Mouse (Mus musculus): ENCODE data around the gene Mydgf. TPM values are rescaled to one million over a fixed set of nuclear protein-coding genes. Genes with fewer than 3 reads are reported as not detected.

Gene Mydgf
- polyA plus RNA-seq, 1 experiment = 60.6 TPM

- WGBS = 65% methylated on average over 12 of the region's 12 CpGs
- Histone ChIP-seq H3K27me3 (replicated peaks; ENCODE audit: control insufficient read depth, insufficient read depth, low read length) (no peaks in the 10 kb centered on the region), H3K36me3 (ENCODE audit: control insufficient read depth, insufficient read depth, low read length) (no peaks in the 10 kb centered on the region), H3K4me3 (ENCODE audit: insufficient read depth, low read depth, low read length) (no peak overlapping the region), H3K27ac (ENCODE audit: insufficient read depth, low read depth, low read length) (no peak overlapping the region), H3K4me1 (ENCODE audit: control insufficient read depth, insufficient read depth, low read length) (no peaks in the 10 kb centered on the region)
- no peak for DNase-seq
- no peak for TF ChIP-seq CTCF (conservative IDR thresholded peaks at IDR 0.05; ENCODE audit: insufficient read depth, insufficient read length, low read depth, low read length)
- TF ChIP-seq POLR2A (IDR thresholded peaks at IDR 0.05; ENCODE audit: low read depth, low read length) = no peak
Observed at GRCm38 (mm10) chr17:56147420-56147819, 36.3 kb downstream of the Mydgf start.

DNA sequence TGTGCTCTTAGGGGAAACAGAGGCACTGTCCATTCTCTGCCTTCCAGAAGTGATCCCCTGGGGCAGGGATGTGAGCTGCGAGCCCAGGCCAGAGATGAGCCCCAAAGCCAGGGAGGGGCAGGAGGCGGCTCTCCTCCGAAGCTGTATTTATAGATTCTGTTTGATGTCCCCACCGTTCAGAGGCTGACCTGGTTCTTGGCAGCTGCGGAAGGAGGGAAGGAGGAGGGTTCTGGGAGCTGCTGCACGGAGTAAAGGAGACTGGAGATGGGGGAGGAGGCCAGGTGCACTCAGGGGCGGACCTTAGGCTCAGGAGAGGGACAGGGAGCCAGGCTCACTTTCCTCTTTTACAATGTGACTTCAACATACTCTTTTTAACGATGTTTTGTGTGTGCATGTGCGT is 37.6 kb downstream of the Mydgf start:
- H3K27ac ChIP-seq (ENCODE audit: insufficient read depth, low read depth, low read length) = no peak overlapping the region
- no peak for DNase-seq
- TF ChIP-seq POLR2A (IDR thresholded peaks at IDR 0.05; ENCODE audit: low read depth, low read length) (no peak), CTCF (conservative IDR thresholded peaks at IDR 0.05; ENCODE audit: insufficient read depth, insufficient read length, low read depth, low read length) (no peak)
- WGBS = 31% methylated on average over 9 of the region's 9 CpGs
- H3K27me3 ChIP-seq (replicated peaks; ENCODE audit: control insufficient read depth, insufficient read depth, low read length) = no peaks in the 10 kb centered on the region
- H3K36me3 ChIP-seq (ENCODE audit: control insufficient read depth, insufficient read depth, low read length) = no peaks in the 10 kb centered on the region
- H3K4me3 ChIP-seq (ENCODE audit: insufficient read depth, low read depth, low read length) = no peak overlapping the region
- H3K4me1 ChIP-seq (ENCODE audit: control insufficient read depth, insufficient read depth, low read length) = no peaks in the 10 kb centered on the region

- TF ChIP-seq POLR2A (IDR thresholded peaks at IDR 0.05; ENCODE audit: low read depth, low read length) (no peak), CTCF (conservative IDR thresholded peaks at IDR 0.05; ENCODE audit: insufficient read depth, insufficient read length, low read depth, low read length) (no peak)
- no peak overlapping the region for H3K4me3 ChIP-seq (ENCODE audit: insufficient read depth, low read depth, low read length)
- H3K36me3 ChIP-seq (ENCODE audit: control insufficient read depth, insufficient read depth, low read length) = no peaks in the 10 kb centered on the region
- H3K4me1 ChIP-seq (ENCODE audit: control insufficient read depth, insufficient read depth, low read length) = no peaks in the 10 kb centered on the region
- WGBS = 80% methylated on average over 9 of the region's 9 CpGs
- no peak for DNase-seq
- no peaks in the 10 kb centered on the region for H3K27me3 ChIP-seq (replicated peaks; ENCODE audit: control insufficient read depth, insufficient read depth, low read length)
- no peak overlapping the region for H3K27ac ChIP-seq (ENCODE audit: insufficient read depth, low read depth, low read length)
Observed at GRCm38 (mm10) chr17:56144546-56144945, 39.2 kb downstream of the Mydgf start.

- Histone ChIP-seq H3K36me3 (ENCODE audit: control insufficient read depth, insufficient read depth, low read length) (no peaks in the 10 kb centered on the region), H3K27ac (ENCODE audit: insufficient read depth, low read depth, low read length) (no peak overlapping the region), H3K4me1 (ENCODE audit: control insufficient read depth, insufficient read depth, low read length) (no peaks in the 10 kb centered on the region), H3K4me3 (ENCODE audit: insufficient read depth, low read depth, low read length) (no peak overlapping the region), H3K27me3 (replicated peaks; ENCODE audit: control insufficient read depth, insufficient read depth, low read length) (no peaks in the 10 kb centered on the region)
- no peak for DNase-seq
- 3% methylated on average over 43 of the region's 47 CpGs for WGBS
- TF ChIP-seq CTCF (conservative IDR thresholded peaks at IDR 0.05; ENCODE audit: insufficient read depth, insufficient read length, low read depth, low read length) (no peak), POLR2A (IDR thresholded peaks at IDR 0.05; ENCODE audit: low read depth, low read length) (no peak)
Observed at GRCm38 (mm10) chr17:56141702-56142605, 41.8 kb downstream of the Mydgf start.

DNA sequence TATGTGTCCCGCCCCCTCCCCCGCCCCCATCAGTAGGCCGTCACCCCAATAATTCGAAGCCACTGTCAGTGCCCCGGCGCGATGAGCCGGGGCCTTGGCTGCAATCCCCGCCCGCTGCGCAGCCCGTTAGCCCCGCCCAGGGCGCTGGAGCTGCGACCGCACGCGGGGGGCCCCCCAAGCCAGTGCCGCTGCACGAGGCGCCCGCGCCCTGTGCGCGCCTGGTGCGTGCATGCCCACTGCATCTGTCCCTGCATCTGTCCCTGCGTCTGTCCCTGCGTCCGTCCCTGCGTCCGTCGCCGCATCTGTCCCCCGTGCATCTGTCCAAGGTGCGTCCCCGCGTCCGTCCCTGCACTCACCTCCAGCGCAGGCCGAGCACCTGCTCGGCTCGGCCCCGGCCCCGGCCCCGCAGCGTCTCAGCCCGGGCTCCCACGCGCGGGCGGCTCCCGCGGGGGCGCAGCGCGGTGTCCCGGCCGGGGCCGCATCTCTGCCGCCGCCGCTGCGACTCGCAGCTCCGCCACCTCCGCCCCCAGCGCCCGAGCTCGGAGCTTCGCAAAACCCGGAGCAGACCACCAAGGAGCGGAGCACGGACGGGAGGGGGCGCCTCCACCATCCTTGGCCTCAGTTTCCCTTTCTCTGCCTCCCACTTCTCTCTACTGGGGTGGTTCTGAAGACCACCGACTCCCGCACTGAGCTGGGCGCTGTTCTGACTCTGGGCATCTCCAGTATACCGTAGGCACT is 43.7 kb downstream of the Mydgf start, which contains the start of gene Sema6b:
TSS of gene Sema6b (minus strand) at position 486 of the 738 bp plus-strand sequence.
- Histone ChIP-seq H3K36me3 (ENCODE audit: control insufficient read depth, insufficient read depth, low read length) (no peaks in the 10 kb centered on the region), H3K4me1 (ENCODE audit: control insufficient read depth, insufficient read depth, low read length) (no peaks in the 10 kb centered on the region), H3K4me3 (ENCODE audit: insufficient read depth, low read depth, low read length) (peak within 1 kb of the TSS; percentile 68), H3K27ac (ENCODE audit: insufficient read depth, low read depth, low read length) (no peak within 1 kb of the TSS), H3K27me3 (replicated peaks; ENCODE audit: control insufficient read depth, insufficient read depth, low read length) (no peaks in the 10 kb centered on the region)
- no peak for DNase-seq
- TF ChIP-seq CTCF (conservative IDR thresholded peaks at IDR 0.05; ENCODE audit: insufficient read depth, insufficient read length, low read depth, low read length) (no peak), POLR2A (IDR thresholded peaks at IDR 0.05; ENCODE audit: low read depth, low read length) (no peak)
- 2% methylated on average over 75 of the region's 79 CpGs for WGBS

GRCm38 (mm10) chr17:56139355-56139754 is 44.4 kb downstream of the Mydgf start:
- no peaks in the 10 kb centered on the region for H3K4me1 ChIP-seq (ENCODE audit: control insufficient read depth, insufficient read depth, low read length)
- H3K4me3 ChIP-seq (ENCODE audit: insufficient read depth, low read depth, low read length) = peak overlapping the region; percentile 68; the same call in 1 of the 2 replicates
- WGBS = 17% methylated on average over 21 of the region's 21 CpGs
- TF ChIP-seq CTCF (conservative IDR thresholded peaks at IDR 0.05; ENCODE audit: insufficient read depth, insufficient read length, low read depth, low read length) = no peak
- TF ChIP-seq POLR2A (IDR thresholded peaks at IDR 0.05; ENCODE audit: low read depth, low read length) = no peak
- no peaks in the 10 kb centered on the region for H3K27me3 ChIP-seq (replicated peaks; ENCODE audit: control insufficient read depth, insufficient read depth, low read length)
- no peak overlapping the region for H3K27ac ChIP-seq (ENCODE audit: insufficient read depth, low read depth, low read length)
- DNase-seq = no peak
- no peaks in the 10 kb centered on the region for H3K36me3 ChIP-seq (ENCODE audit: control insufficient read depth, insufficient read depth, low read length)
